Mouse (Mus musculus) thymus, adult 2 months (tissue): ENCODE results near the gene Bahcc1. TPM values are rescaled to one million over a fixed set of nuclear protein-coding genes. Genes with fewer than 3 reads are reported as not detected.
A peak's percentile ranks its signal among the peaks of the same experiment; 100 is the strongest.

Experiments
- DNase-seq: peaks from one replicate; pipeline ENCODE4 v3.0.0; 2021
- H3K27ac ChIP-seq: fragments of 200-500 bp; 2 replicates; pipeline ENCODE4 v1.5.1; 2012; ENCODE audit warnings: low read length, control low read depth; ENCODE audit not compliant: control insufficient read depth, insufficient read depth
- H3K27me3 ChIP-seq: fragments of 200-500 bp; 2 replicates; pipeline ENCODE4 v1.6.1; 2012; ENCODE audit warnings: mild to moderate bottlenecking, low read length, moderate library complexity, mixed read lengths; ENCODE audit not compliant: control insufficient read depth, insufficient read depth
- H3K36me3 ChIP-seq: fragments of 200-500 bp; 2 replicates; pipeline ENCODE4 v1.6.1; 2012; ENCODE audit warnings: mild to moderate bottlenecking, low read length, moderate library complexity; ENCODE audit not compliant: control insufficient read depth, insufficient read depth
- H3K4me1 ChIP-seq: fragments of 200-500 bp; replicated peaks from 2 replicates; pipeline ENCODE4 v1.6.1; 2012; ENCODE audit warnings: low read length; ENCODE audit not compliant: control insufficient read depth, insufficient read depth
- H3K4me3 ChIP-seq: fragments of 200-500 bp; 2 replicates; pipeline ENCODE4 v1.5.1; 2012; ENCODE audit warnings: mild to moderate bottlenecking, low read length, control low read depth, moderate library complexity; ENCODE audit not compliant: control insufficient read depth, insufficient read depth
- CTCF ChIP-seq: fragments of 200-500 bp; IDR thresholded peaks from 2 replicates; pipeline ENCODE4 v1.5.1; 2012; ENCODE audit warnings: mild to moderate bottlenecking, control low read depth, low read length, moderate library complexity, borderline replicate concordance; ENCODE audit not compliant: control insufficient read depth, poor library complexity, insufficient read depth; ENCODE audit errors: extremely low read depth
- POLR2A ChIP-seq: fragments of 200-500 bp; IDR thresholded peaks from 2 replicates; pipeline ENCODE4 v1.6.1; 2012; ENCODE audit warnings: mild to moderate bottlenecking, low read length, control low read depth, moderate library complexity; ENCODE audit not compliant: control insufficient read depth, poor library complexity, insufficient read depth; ENCODE audit errors: extremely low read depth
- WGBS: fragments of 180-500 bp; shearing (Covaris S2); methylation state at CpG from one replicate; pipeline ENCODE4 v1.1.7; 2018; 5-methylcytosine and 5-hydroxymethylcytosine counted together
- polyA plus RNA-seq: library from polyadenylated mRNA; depleted of rRNA; stranded (reverse); fragments of >200 nt; gene quantifications from 2 replicates; pipeline ENCODE4 v1.2.3, GENCODE M21; 2012

Gene Bahcc1
- polyA plus RNA-seq, 1 experiment = 11.0 TPM

DNA sequence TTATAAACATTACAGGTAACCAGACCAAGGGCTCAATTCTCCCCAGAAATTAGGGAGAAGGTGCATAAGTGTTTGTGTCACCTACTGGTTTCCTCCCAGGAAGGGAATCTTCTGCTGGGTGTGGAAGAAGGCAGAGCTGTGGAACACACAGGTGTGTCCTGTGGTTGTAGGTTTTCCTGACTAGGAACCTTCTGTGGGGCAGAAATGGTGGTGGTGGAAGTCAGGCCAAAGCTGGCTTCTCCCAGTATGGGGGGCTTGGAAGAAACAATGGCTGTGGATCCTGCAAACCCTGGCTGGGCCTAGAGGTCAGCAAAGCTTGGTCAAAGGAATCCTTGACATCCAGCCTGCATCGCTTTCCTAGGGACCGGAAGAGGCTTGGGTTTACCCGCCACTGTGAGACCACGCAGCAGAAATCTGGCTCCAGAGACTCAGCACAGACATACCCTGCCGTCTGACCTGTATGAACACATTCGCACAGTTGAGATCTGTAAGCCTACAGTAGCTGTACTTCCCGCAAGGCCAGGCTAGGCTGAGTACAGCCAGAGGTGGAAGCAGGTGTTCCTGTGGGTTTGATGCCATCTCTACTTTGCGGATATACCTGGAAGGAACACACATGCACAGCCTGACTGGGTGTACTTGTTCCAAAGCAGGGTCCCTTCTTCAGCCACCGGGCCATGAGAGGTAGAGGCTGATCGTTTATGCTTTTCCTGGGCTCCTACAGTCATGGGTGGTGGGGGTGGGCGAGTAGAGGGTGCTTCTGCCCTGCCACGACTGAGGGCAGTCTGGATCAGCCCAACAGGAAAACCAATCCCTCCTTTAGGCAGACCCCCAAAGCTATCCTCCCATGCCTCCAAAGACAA, 6.1 kb upstream of the Bahcc1 start:
- Histone ChIP-seq H3K4me1 (peaks cover 45% of the 10 kb centered on the region), H3K4me3 (no peak overlapping the region), H3K36me3 (no peaks in the 10 kb centered on the region), H3K27me3 (no peaks in the 10 kb centered on the region; the same call in 1 of the 2 replicates), H3K27ac (no peak overlapping the region)
- DNase-seq = no peak
- TF ChIP-seq CTCF (no peak), POLR2A (no peak)
- WGBS = 23% methylated on average over 12 of the region's 12 CpGs

DNA sequence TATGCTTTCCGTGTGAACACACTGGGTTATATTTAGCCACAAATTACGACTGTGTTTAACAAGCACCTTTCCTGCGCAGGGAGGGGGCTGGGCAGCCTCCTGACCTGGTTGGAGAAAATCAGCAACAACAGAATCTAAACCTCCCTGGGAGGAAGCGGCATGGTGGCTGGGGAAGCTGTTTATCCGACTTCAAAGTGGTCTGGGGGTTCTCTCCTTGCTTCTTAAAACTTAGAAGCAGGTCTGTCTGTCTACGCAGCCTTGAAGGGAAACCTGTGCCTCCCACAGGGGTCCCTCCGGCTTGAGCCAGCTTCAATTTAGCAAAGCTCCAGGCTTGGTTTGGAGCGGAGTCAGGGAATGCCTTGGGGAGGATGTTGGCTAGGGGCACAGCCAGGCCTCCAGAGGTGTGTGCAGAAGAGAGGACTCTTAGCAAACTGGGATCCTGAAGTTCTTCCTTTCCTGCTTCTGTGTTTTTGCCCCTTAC, 5.1 kb upstream of the Bahcc1 start:
- no peak overlapping the region for H3K27ac ChIP-seq
- H3K4me1 ChIP-seq = peaks cover 50% of the 10 kb centered on the region
- DNase-seq = peak; percentile 28
- no peaks in the 10 kb centered on the region for H3K36me3 ChIP-seq
- no peak for TF ChIP-seq POLR2A
- no peak for TF ChIP-seq CTCF
- WGBS = 16% methylated on average over 8 of the region's 8 CpGs
- no peak overlapping the region for H3K4me3 ChIP-seq
- H3K27me3 ChIP-seq = no peaks in the 10 kb centered on the region; the same call in 1 of the 2 replicates

DNA sequence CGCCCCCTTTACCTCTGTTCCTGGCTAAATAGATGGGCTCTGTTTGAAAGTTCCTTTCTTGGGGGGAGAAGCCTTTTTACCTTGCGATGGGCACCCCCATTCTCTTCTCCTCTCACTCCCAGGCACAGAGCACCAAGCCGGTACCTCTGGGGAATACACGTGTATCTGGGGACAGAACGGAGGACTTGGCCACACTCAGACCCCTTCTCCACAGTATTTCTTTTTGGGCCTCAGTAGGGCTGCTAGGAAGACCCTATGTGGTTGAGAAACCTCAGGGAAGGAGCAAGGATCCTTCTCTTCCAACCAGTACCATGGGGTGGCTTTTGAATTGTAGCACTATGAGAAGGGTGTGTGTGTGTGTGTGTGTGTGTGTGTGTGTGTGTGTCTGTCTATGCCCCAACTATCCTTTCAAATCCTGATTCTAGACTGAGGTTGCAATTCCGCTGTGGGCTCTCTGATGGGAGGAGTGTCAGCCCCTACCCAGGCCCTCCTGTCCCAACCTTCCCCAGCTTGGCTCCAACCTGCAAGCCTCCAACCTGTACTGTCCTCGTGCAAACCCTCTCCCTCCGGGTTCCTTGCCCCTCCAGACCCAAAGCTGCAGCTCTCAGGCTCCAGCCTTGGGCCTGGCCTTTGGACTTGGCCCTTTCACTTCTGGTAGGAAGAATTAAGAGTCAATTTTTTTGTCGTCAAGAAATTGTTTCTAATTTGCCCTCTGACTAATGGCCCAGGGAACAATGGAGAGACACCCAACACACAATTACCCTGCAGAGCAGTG, 4.4 kb upstream of the Bahcc1 start:
- H3K4me1 ChIP-seq = peaks cover 51% of the 10 kb centered on the region
- H3K4me3 ChIP-seq = no peak overlapping the region
- TF ChIP-seq CTCF = no peak
- no peak for TF ChIP-seq POLR2A
- 80% methylated on average over 9 of the region's 9 CpGs for WGBS
- DNase-seq = no peak
- H3K36me3 ChIP-seq = no peaks in the 10 kb centered on the region
- no peak overlapping the region for H3K27ac ChIP-seq
- H3K27me3 ChIP-seq = no peaks in the 10 kb centered on the region; the same call in 1 of the 2 replicates

DNA sequence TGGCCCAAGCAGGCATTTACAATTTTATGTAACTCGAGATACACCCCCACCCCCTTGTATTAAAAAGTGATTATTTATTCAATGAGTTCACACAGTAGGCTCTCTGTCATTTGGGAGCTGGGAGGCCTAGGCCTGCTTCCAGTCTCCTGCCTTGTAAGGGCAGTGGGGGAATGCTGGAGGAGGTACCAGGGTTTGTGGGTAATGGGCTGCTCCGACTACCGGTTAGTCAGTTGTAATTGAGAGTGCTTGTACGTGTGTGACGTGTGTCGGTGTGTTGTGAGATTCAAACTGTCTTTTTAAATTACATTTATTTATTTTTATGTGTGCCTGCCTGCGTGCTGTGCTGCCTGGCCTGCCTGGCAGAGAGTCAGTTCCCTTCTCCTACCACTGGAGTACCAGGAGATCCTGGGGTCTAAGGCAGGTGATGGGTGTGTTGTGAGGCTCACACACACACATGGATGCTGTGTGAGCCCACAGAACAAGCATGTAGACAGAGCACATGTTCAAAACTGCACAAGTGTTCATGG, 3.8 kb upstream of the Bahcc1 start:
- TF ChIP-seq CTCF (no peak), POLR2A (no peak)
- no peak overlapping the region for H3K27ac ChIP-seq
- H3K4me3 ChIP-seq = no peak overlapping the region
- no peaks in the 10 kb centered on the region for H3K36me3 ChIP-seq
- no peak for DNase-seq
- peaks cover 57% of the 10 kb centered on the region for H3K4me1 ChIP-seq
- H3K27me3 ChIP-seq = no peaks in the 10 kb centered on the region; the same call in 1 of the 2 replicates
- WGBS = 93% methylated on average over 7 of the region's 7 CpGs

DNA sequence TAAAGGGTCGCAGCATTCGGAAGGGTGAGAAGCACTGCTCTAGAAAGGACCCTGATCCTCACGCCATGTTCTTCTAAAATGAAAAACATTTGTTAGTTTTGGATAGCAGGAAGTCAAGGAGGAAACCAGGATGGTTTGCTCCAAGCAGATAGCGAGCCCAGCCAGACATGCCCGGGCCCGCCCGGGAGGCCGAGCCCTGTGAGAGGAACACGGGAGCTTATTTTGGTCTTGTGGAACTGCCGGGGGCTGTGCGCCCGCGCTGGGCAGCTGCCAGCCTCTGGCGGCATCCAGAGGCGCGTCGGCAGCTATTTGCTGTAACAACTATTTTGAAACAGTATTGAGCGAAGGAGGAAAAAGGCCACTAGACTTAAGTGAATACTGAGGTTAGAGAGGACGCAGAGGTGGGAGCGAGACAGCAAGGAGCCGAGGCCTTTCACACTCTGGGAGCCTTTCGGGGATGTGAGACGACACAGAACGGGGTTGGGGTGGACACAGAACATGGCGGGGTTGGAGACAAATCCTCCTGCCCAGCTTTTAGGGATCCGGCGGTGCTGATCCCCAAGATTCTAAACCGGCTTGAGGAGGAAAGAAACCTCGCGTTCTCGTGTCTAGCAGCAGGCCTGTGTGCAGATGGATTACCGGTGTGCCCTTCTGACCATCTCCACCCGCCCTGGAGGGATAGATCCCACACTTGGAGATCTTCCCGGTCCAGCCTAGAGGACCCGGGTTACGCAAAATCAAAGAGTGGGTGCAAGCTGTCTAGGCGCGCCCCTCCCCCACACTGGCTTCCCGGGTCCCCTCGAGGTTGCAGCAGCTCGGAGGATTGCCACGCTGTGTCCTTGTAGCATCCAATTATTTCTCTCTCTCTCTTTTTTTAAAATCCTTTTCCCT, 2.6 kb upstream of the Bahcc1 start:
- peak; percentile 40 for DNase-seq

DNA sequence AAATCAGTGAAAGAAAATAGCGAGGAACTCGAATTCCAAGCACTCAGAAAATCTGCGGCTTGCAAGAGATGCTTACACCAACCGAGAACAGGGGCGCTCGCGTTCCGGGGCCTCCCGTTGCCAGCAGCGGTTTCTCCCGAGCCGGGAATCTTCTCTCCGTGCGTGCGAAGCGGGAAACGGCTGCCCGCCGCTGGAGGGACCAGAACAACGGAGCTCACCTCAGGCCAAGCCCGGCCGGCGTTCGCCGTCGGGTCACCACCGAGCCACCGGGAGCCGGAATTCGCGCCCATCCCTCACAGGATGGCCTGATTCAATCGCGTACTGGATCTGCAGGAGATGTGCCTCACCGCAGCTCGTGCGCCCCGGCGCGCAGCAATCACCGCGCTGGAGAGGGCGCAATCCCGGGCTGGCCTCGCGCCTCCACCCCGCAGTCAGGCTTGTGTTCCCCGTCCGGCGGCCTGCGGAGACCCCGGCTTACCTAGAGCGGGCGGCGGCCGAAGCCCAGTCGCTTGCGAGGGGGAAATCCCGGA, 1.8 kb upstream of the Bahcc1 start:
- no peaks in the 10 kb centered on the region for H3K36me3 ChIP-seq
- WGBS = under 1% methylated on average over 58 of the region's 58 CpGs
- TF ChIP-seq POLR2A (no peak), CTCF (no peak)
- no peaks in the 10 kb centered on the region for H3K27me3 ChIP-seq
- H3K4me1 ChIP-seq = peaks cover 61% of the 10 kb centered on the region
- no peak overlapping the region for H3K27ac ChIP-seq
- H3K4me3 ChIP-seq = peak overlapping the region; percentile 69
- peak; percentile 40 for DNase-seq

More for the DNA sequence above, 2.6 kb upstream of the Bahcc1 start:
- Histone ChIP-seq H3K4me1 (peaks cover 61% of the 10 kb centered on the region), H3K27me3 (no peaks in the 10 kb centered on the region; the same call in 1 of the 2 replicates), H3K4me3 (peak overlapping the region; percentile 34), H3K27ac (no peak overlapping the region), H3K36me3 (no peaks in the 10 kb centered on the region)
- WGBS = 10% methylated on average over 42 of the region's 42 CpGs
- TF ChIP-seq CTCF (no peak), POLR2A (no peak)
